ENCODE assay signal across 12 mouse cellular contexts in the genomic region with DNA sequence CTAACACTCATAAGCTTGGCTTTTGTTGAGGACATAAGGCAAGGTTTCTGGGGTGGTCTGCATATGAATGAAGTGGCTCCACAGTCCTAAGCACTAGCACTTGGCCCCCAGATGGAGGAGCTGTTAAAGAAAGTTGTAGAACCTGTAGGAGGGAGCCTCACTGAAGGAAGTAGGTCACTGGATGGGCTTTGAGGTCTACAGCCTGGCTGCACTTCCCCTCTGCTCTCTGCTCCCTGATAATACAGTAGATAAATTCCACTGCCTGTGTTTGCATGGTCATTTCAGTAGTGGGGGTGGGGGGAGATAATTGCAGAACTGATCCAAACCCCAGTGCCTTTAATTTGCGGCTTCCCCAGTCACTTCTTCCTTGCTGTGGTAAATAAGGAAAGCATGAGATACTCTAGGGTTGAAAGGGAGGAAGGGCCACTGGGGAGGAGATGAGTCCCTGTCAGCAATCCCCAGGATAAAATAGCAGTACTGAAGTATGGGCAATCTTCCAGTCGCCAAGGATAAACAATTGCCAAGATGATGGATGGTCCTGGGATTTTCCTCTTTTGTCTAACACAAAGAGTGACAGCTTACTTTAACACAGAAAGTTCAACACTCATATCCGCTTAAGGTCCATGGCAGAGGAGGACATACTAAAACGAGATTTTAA.
DNase-seq lines count a peak whose midpoint lies in the region; ATAC-seq lines count a peak whose summit lies in the region.
"Had no signal": no experiment of that assay in that cellular context is flagged by ENCODE, and none has a peak within 500 bp of the region (broad histone marks: within the 10 kb centered on the region; RNA-seq: fewer than 3 reads in every experiment).

No protein-coding gene starts in this region.

- H3K4me2 ChIP-seq in midbrain, embryonic 11.5 days = no peak overlapping the region
- no peak overlapping the region for H3K4me2 ChIP-seq in intestine, embryonic 16.5 days (ENCODE audit: low read depth, low read length)
- no peak overlapping the region for H3K4me2 ChIP-seq in lung, embryonic 16.5 days (ENCODE audit: low read depth, low read length)
- no peak overlapping the region for H3K4me2 ChIP-seq in stomach, embryonic 15.5 days
- no peak overlapping the region for H3K4me2 ChIP-seq in forebrain, embryonic 13.5 days
- H3K4me2 ChIP-seq: embryonic facial prominence, embryonic 15.5 days had no signal

- H3K4me1 ChIP-seq in midbrain, embryonic 11.5 days (ENCODE audit: control insufficient read depth, insufficient read depth, low read length) = no peaks in the 10 kb centered on the region
- 0 out of 2 replicates have a peak, but pooled peaks cover 3% of the 10 kb centered on the region for H3K4me1 ChIP-seq in midbrain, embryonic 10.5 days
- H3K4me1 ChIP-seq in intestine, embryonic 16.5 days (ENCODE audit: control insufficient read depth, insufficient read depth, low read length) = peaks cover 6% of the 10 kb centered on the region
- peaks cover 8% of the 10 kb centered on the region for H3K4me1 ChIP-seq in lung, embryonic 16.5 days (replicated peaks; ENCODE audit: control insufficient read depth, insufficient read depth, low read length)
- H3K4me1 ChIP-seq in stomach, embryonic 15.5 days = no peaks in the 10 kb centered on the region; the same call in 1 of the 2 replicates
- H3K4me1 ChIP-seq in forebrain, embryonic 13.5 days = 0 out of 2 replicates have a peak, but pooled peaks cover 6% of the 10 kb centered on the region
- H3K4me1 ChIP-seq: embryonic facial prominence, embryonic 15.5 days had no signal

- no peak overlapping the region for H3K9ac ChIP-seq in midbrain, embryonic 11.5 days (ENCODE audit: low read length)
- no peak overlapping the region for H3K9ac ChIP-seq in intestine, embryonic 16.5 days (ENCODE audit: low read depth, low read length)
- no peak overlapping the region for H3K9ac ChIP-seq in lung, embryonic 16.5 days (ENCODE audit: low read length)
- H3K9ac ChIP-seq in stomach, embryonic 15.5 days = no peak overlapping the region
- H3K9ac ChIP-seq in forebrain, embryonic 13.5 days = no peak overlapping the region
- H3K9ac ChIP-seq: embryonic facial prominence, embryonic 15.5 days; forebrain, postnatal 0 days had no signal

- peak; percentile 74 for DNase-seq in midbrain, embryonic 11.5 days (ENCODE audit: low spot score, missing footprints)
- DNase-seq in midbrain, embryonic 10.5 days (ENCODE audit: low spot score) = no peak
- DNase-seq: cerebellum, postnatal 25 days; forebrain, postnatal 0 days; heart, adult 11 months; left cerebral cortex, postnatal 4 days had no signal

- H3K36me3 ChIP-seq in midbrain, embryonic 11.5 days (ENCODE audit: control insufficient read depth, insufficient read depth, low read length) = no peaks in the 10 kb centered on the region
- no peaks in the 10 kb centered on the region for H3K36me3 ChIP-seq in midbrain, embryonic 10.5 days
- no peaks in the 10 kb centered on the region for H3K36me3 ChIP-seq in intestine, embryonic 16.5 days (ENCODE audit: control insufficient read depth, insufficient read depth, low read length)
- no peaks in the 10 kb centered on the region for H3K36me3 ChIP-seq in lung, embryonic 16.5 days (ENCODE audit: control insufficient read depth, insufficient read depth, low read length)
- H3K36me3 ChIP-seq in stomach, embryonic 15.5 days = no peaks in the 10 kb centered on the region
- no peaks in the 10 kb centered on the region for H3K36me3 ChIP-seq in forebrain, embryonic 13.5 days (ENCODE audit: poor library complexity, severe bottlenecking)
- H3K36me3 ChIP-seq: embryonic facial prominence, embryonic 15.5 days had no signal

- H3K27ac ChIP-seq in midbrain, embryonic 11.5 days (ENCODE audit: low read depth, low read length) = no peak overlapping the region
- no peak overlapping the region for H3K27ac ChIP-seq in midbrain, embryonic 10.5 days (replicated peaks)
- H3K27ac ChIP-seq in intestine, embryonic 16.5 days (ENCODE audit: low read length) = 0 out of 2 replicates have a peak overlapping the region, but pooled peaks have one; percentile 27
- peak overlapping the region; percentile 54; the same call in 1 of the 2 replicates for H3K27ac ChIP-seq in lung, embryonic 16.5 days (ENCODE audit: low read length)
- H3K27ac ChIP-seq in stomach, embryonic 15.5 days = peak overlapping the region; percentile 26; the same call in 1 of the 2 replicates
- no peak overlapping the region for H3K27ac ChIP-seq in forebrain, embryonic 13.5 days
- H3K27ac ChIP-seq: embryonic facial prominence, embryonic 15.5 days had no signal

- no peaks in the 10 kb centered on the region for H3K9me3 ChIP-seq in midbrain, embryonic 11.5 days (ENCODE audit: control insufficient read depth, low read length)
- no peaks in the 10 kb centered on the region for H3K9me3 ChIP-seq in midbrain, embryonic 10.5 days (replicated peaks)
- no peaks in the 10 kb centered on the region for H3K9me3 ChIP-seq in intestine, embryonic 16.5 days (ENCODE audit: control insufficient read depth, low read length)
- no peaks in the 10 kb centered on the region for H3K9me3 ChIP-seq in lung, embryonic 16.5 days (ENCODE audit: control insufficient read depth, low read length)
- H3K9me3 ChIP-seq in stomach, embryonic 15.5 days = no peaks in the 10 kb centered on the region
- no peaks in the 10 kb centered on the region for H3K9me3 ChIP-seq in forebrain, embryonic 13.5 days (replicated peaks)
- H3K9me3 ChIP-seq: embryonic facial prominence, embryonic 15.5 days had no signal

- H3K27me3 ChIP-seq in midbrain, embryonic 11.5 days (ENCODE audit: control insufficient read depth, insufficient read depth, low read length) = no peaks in the 10 kb centered on the region
- no peaks in the 10 kb centered on the region for H3K27me3 ChIP-seq in midbrain, embryonic 10.5 days (ENCODE audit: low read depth, poor library complexity, severe bottlenecking)
- no peaks in the 10 kb centered on the region for H3K27me3 ChIP-seq in intestine, embryonic 16.5 days (replicated peaks; ENCODE audit: control insufficient read depth, insufficient read depth, low read length)
- no peaks in the 10 kb centered on the region for H3K27me3 ChIP-seq in lung, embryonic 16.5 days (ENCODE audit: control insufficient read depth, insufficient read depth, low read depth, low read length)
- H3K27me3 ChIP-seq in stomach, embryonic 15.5 days (replicated peaks) = no peaks in the 10 kb centered on the region
- no peaks in the 10 kb centered on the region for H3K27me3 ChIP-seq in forebrain, embryonic 13.5 days
- H3K27me3 ChIP-seq: embryonic facial prominence, embryonic 15.5 days had no signal

- no peak for ATAC-seq in midbrain, embryonic 11.5 days (ENCODE audit: low FRiP score)
- ATAC-seq in intestine, embryonic 16.5 days = peak; percentile 51
- ATAC-seq in lung, embryonic 16.5 days (ENCODE audit: low read depth) = peak; percentile 91
- 0 out of 2 replicates have a peak, but pooled peaks have one; percentile 36 for ATAC-seq in stomach, embryonic 15.5 days (ENCODE audit: insufficient read depth, low FRiP score, low read depth)
- no peak for ATAC-seq in inflammation-experienced regulatory T-cells, adult 6 months
- no peak for ATAC-seq in forebrain, embryonic 13.5 days
- ATAC-seq: forebrain, postnatal 0 days had no signal

- H3K4me3 ChIP-seq in midbrain, embryonic 11.5 days (ENCODE audit: low read depth, low read length) = no peak overlapping the region
- no peak overlapping the region for H3K4me3 ChIP-seq in midbrain, embryonic 10.5 days
- no peak overlapping the region for H3K4me3 ChIP-seq in intestine, embryonic 16.5 days (ENCODE audit: low read length)
- no peak overlapping the region for H3K4me3 ChIP-seq in lung, embryonic 16.5 days (ENCODE audit: low read length)
- no peak overlapping the region for H3K4me3 ChIP-seq in stomach, embryonic 15.5 days (replicated peaks)
- H3K4me3 ChIP-seq in forebrain, embryonic 13.5 days = no peak overlapping the region
- H3K4me3 ChIP-seq: embryonic facial prominence, embryonic 15.5 days had no signal

- 87% methylated on average over 4 of the region's 4 CpGs for WGBS in midbrain, embryonic 11.5 days
- 79% methylated on average over 4 of the region's 4 CpGs for WGBS in midbrain, embryonic 10.5 days
- WGBS in intestine, embryonic 16.5 days = 38% methylated on average over 4 of the region's 4 CpGs
- 25% methylated on average over 4 of the region's 4 CpGs for WGBS in lung, embryonic 16.5 days
- WGBS in stomach, embryonic 15.5 days = 23% methylated on average over 4 of the region's 4 CpGs
- 82% methylated on average over 4 of the region's 4 CpGs for WGBS in forebrain, embryonic 13.5 days

Comparison
In these comparisons a context has a peak if more than half of its experiments do, and no peak if none do; other contexts are left out.
1. ATAC-seq: peak in intestine, embryonic 16.5 days (single experiment), lung, embryonic 16.5 days (single experiment) and stomach, embryonic 15.5 days (single experiment); none in midbrain, embryonic 11.5 days (single experiment), inflammation-experienced regulatory T-cells, adult 6 months (single experiment) and forebrain, embryonic 13.5 days (single experiment).
2. H3K27ac ChIP-seq: peak in intestine, embryonic 16.5 days (single experiment), lung, embryonic 16.5 days (single experiment) and stomach, embryonic 15.5 days (single experiment); none in midbrain, embryonic 11.5 days (single experiment), midbrain, embryonic 10.5 days (single experiment) and forebrain, embryonic 13.5 days (single experiment).